Mouse (Mus musculus) CH12.LX (cell line): ENCODE measurements around the gene Muc3. TPM values are rescaled to one million over a fixed set of nuclear protein-coding genes. Genes with fewer than 3 reads are reported as not detected.

ENCODE experiments used
- DNase-seq: peaks from one replicate; pipeline ENCODE4 v3.0.0-alpha.2; 2013; ENCODE audit errors: extremely low read depth
- H3K27ac ChIP-seq: 2 replicates; pipeline ENCODE4 v1.5.1; 2012; ENCODE audit warnings: low read depth, mild to moderate bottlenecking, control low read depth, moderate library complexity; ENCODE audit not compliant: insufficient read depth
- H3K27me3 ChIP-seq: replicated peaks from 2 replicates; pipeline ENCODE3; 2012; ENCODE audit warnings: inconsistent platforms
- H3K36me3 ChIP-seq, 2 experiments: replicated peaks in 1 of 2; 2 replicates each; pipeline versions ENCODE3 to v1.6.1; 2012; ENCODE audit warnings: inconsistent platforms in 1 of 2, low read length in 1 of 2, mild to moderate bottlenecking in 1 of 2, mixed read lengths in 1 of 2, moderate library complexity in 1 of 2; ENCODE audit not compliant: control insufficient read depth in 1 of 2, insufficient read depth in 1 of 2
- H3K4me1 ChIP-seq, 2 experiments: 2 replicates each; pipeline ENCODE4 v1.6.1; 2012; ENCODE audit warnings: inconsistent platforms in 1 of 2, moderate library complexity in 1 of 2; ENCODE audit not compliant: insufficient read depth in 2 of 2, control insufficient read depth in 1 of 2
- H3K4me2 ChIP-seq: 2 replicates; pipeline ENCODE4 v1.6.1; 2012; ENCODE audit warnings: low read depth, mild to moderate bottlenecking, control low read depth; ENCODE audit not compliant: poor library complexity, insufficient read depth, severe bottlenecking
- H3K4me3 ChIP-seq, 3 experiments: fragments of 150-350 bp in 1 of 3; sonication (generic) in 1 of 3; replicated peaks in 1 of 3; 2 replicates each; pipeline versions ENCODE3 to v1.5.1; 2011 to 2012; ENCODE audit warnings: low read depth in 2 of 3, low read length in 2 of 3, mild to moderate bottlenecking in 2 of 3, moderate library complexity in 2 of 3, control low read depth in 1 of 3, improper control_type of control experiment in 1 of 3, inconsistent platforms in 1 of 3, mixed read lengths in 1 of 3; ENCODE audit not compliant: poor library complexity in 1 of 3
- H3K79me2 ChIP-seq: replicated peaks from 2 replicates; pipeline ENCODE4 v1.6.1; 2012; ENCODE audit warnings: mild to moderate bottlenecking, moderate library complexity; ENCODE audit not compliant: control insufficient read depth, poor library complexity, insufficient read depth, severe bottlenecking; ENCODE audit errors: extremely low read depth
- H3K9ac ChIP-seq: 2 replicates; pipeline ENCODE4 v1.6.1; 2012; ENCODE audit warnings: low read depth, mild to moderate bottlenecking, control low read depth, moderate library complexity; ENCODE audit not compliant: insufficient read depth
- H3K9me3 ChIP-seq: replicated peaks from 2 replicates; pipeline ENCODE3; 2012; ENCODE audit warnings: low read length, inconsistent platforms, mixed read lengths
- BHLHE40 ChIP-seq: IDR thresholded peaks from 2 replicates; pipeline ENCODE4 v1.6.1; 2011; ENCODE audit warnings: mild to moderate bottlenecking, low read depth, low read length, improper control_type of control experiment
- CTCF ChIP-seq, 2 experiments: IDR thresholded peaks in 1 of 2; conservative IDR thresholded peaks in 1 of 2; 2 replicates each; pipeline ENCODE4 v1.5.1; 2011 to 2012; ENCODE audit warnings: low read depth in 2 of 2, low read length in 2 of 2, improper control_type of control experiment in 1 of 2, inconsistent platforms in 1 of 2, mild to moderate bottlenecking in 1 of 2, moderate library complexity in 1 of 2
- EP300 ChIP-seq: IDR thresholded peaks from 2 replicates; pipeline ENCODE4 v1.6.1; 2011; ENCODE audit warnings: low read length, improper control_type of control experiment
- ETS1 ChIP-seq: conservative IDR thresholded peaks from 2 replicates; pipeline ENCODE4 v1.6.1; 2012; ENCODE audit warnings: low read depth, mild to moderate bottlenecking, inconsistent platforms, low read length, improper control_type of control experiment, moderate library complexity
- IRF4 ChIP-seq: IDR thresholded peaks from 2 replicates; pipeline ENCODE4 v1.6.1; 2014; ENCODE audit warnings: low read depth, mild to moderate bottlenecking, inconsistent platforms, low read length, improper control_type of control experiment
- JUN ChIP-seq: IDR thresholded peaks from 2 replicates; pipeline ENCODE4 v1.6.1; 2011; ENCODE audit warnings: low read depth, mild to moderate bottlenecking, low read length, improper control_type of control experiment, moderate library complexity; ENCODE audit not compliant: insufficient read depth
- KAT2A ChIP-seq: IDR thresholded peaks from 2 replicates; pipeline ENCODE4 v1.6.1; 2012; ENCODE audit warnings: low read length, improper control_type of control experiment, inconsistent platforms; ENCODE audit not compliant: insufficient replicate concordance
- MAFK ChIP-seq: IDR thresholded peaks from 2 replicates; pipeline ENCODE4 v1.6.1; 2011; ENCODE audit warnings: low read length, improper control_type of control experiment; ENCODE audit not compliant: insufficient replicate concordance
- MAX ChIP-seq: IDR thresholded peaks from 2 replicates; pipeline ENCODE4 v1.6.1; 2011; ENCODE audit warnings: low read length, improper control_type of control experiment
- MEF2A ChIP-seq: IDR thresholded peaks from 2 replicates; pipeline ENCODE4 v1.6.1; 2014; ENCODE audit warnings: low read depth, mild to moderate bottlenecking, inconsistent platforms, low read length, improper control_type of control experiment, borderline replicate concordance
- MXI1 ChIP-seq: IDR thresholded peaks from 2 replicates; pipeline ENCODE4 v1.6.1; 2011; ENCODE audit warnings: mild to moderate bottlenecking, low read depth, low read length, improper control_type of control experiment
- MYC ChIP-seq: IDR thresholded peaks from 2 replicates; pipeline ENCODE4 v1.6.1; 2011; ENCODE audit warnings: low read depth, mild to moderate bottlenecking, improper control_type of control experiment, low read length
- PAX5 ChIP-seq: IDR thresholded peaks from 2 replicates; pipeline ENCODE4 v1.6.1; 2012; ENCODE audit warnings: low read length, inconsistent platforms, mixed read lengths
- POLR2AphosphoS2 ChIP-seq: IDR thresholded peaks from 2 replicates; pipeline ENCODE4 v1.6.1; 2011; ENCODE audit warnings: low read depth, low read length, improper control_type of control experiment
- RAD21 ChIP-seq: IDR thresholded peaks from 2 replicates; pipeline ENCODE4 v1.6.1; 2011; ENCODE audit warnings: low read depth, mild to moderate bottlenecking, low read length, improper control_type of control experiment, moderate library complexity
- RCOR1 ChIP-seq: conservative IDR thresholded peaks from 2 replicates; pipeline ENCODE4 v1.6.1; 2012; ENCODE audit warnings: low read depth, mild to moderate bottlenecking, inconsistent platforms, low read length, improper control_type of control experiment
- SIN3A ChIP-seq: IDR thresholded peaks from 2 replicates; pipeline ENCODE4 v1.6.1; 2012; ENCODE audit warnings: low read length, improper control_type of control experiment, inconsistent platforms
- USF1 ChIP-seq: IDR thresholded peaks from 2 replicates; pipeline ENCODE4 v1.6.1; 2014; ENCODE audit warnings: low read depth, mild to moderate bottlenecking, inconsistent platforms, low read length, improper control_type of control experiment
- USF2 ChIP-seq: conservative IDR thresholded peaks from 2 replicates; pipeline ENCODE4 v1.6.1; 2011; ENCODE audit warnings: low read depth, low read length, improper control_type of control experiment
- ZMIZ1 ChIP-seq: IDR thresholded peaks from 2 replicates; pipeline ENCODE4 v1.6.1; 2012; ENCODE audit warnings: low read depth, mild to moderate bottlenecking, inconsistent platforms, low read length, improper control_type of control experiment
- ZNF384 ChIP-seq: IDR thresholded peaks from 2 replicates; pipeline ENCODE4 v1.6.1; 2012; ENCODE audit warnings: low read depth, low read length, improper control_type of control experiment, inconsistent platforms
- dilution Hi-C: fragments of 300-500 bp; cut with MboI; formaldehyde crosslinking; loops from 2 replicates; pipeline ENCODE4 v1.14.3; 2020; ENCODE audit warnings: low sequenced_read_pairs; ENCODE audit not compliant: extremely low pct_unique_long_range_greater_than_20kb, extremely low pct_ligation_motif_present
- in situ Hi-C: fragments of 300-500 bp; cut with MboI; formaldehyde crosslinking; loops from 3 replicates; pipeline ENCODE4 v1.14.3; 2019; ENCODE audit warnings: low sequenced_read_pairs, low pct_ligation_motif_present, low pct_unique_long_range_greater_than_20kb, mixed read lengths
- polyA plus RNA-seq: library from polyadenylated mRNA; unstranded; fragments of >175 nt; gene quantifications from 2 replicates; pipeline ENCODE4 v1.2.1, GENCODE M21; 2012; ENCODE audit warnings: low read depth; ENCODE audit not compliant: insufficient read length
- total RNA-seq, 2 experiments: library from RNA; depleted of rRNA; stranded (reverse); fragments of 300-350 nt in 1 of 2; fragments of >200 nt in 1 of 2; gene quantifications; 2 replicates each; pipeline ENCODE4 v1.2.3; 2012 to 2014

Gene Muc3
- total and polyA plus RNA-seq, 3 experiments = 0.13 TPM; not detected in 2

- no peak overlapping the region for H3K9ac ChIP-seq
- dilution Hi-C loops = no loop called here
- peaks cover 36 to 54% of the 10 kb centered on the region in 2 experiments for H3K36me3 ChIP-seq
- TF ChIP-seq RAD21 = no peak
- TF ChIP-seq RCOR1 = no peak
- no peak for TF ChIP-seq IRF4
- TF ChIP-seq USF2 = no peak
- TF ChIP-seq KAT2A = no peak
- no peak for TF ChIP-seq POLR2AphosphoS2
- no peak for TF ChIP-seq JUN
- TF ChIP-seq CTCF (conservative IDR thresholded peaks at IDR 0.05 in 1 of 2, IDR thresholded peaks at IDR 0.05 in 1 of 2; ENCODE audit: low read depth in 2 of 2, low read length in 2 of 2) = no peak
- no peak for TF ChIP-seq PAX5
- no peak for TF ChIP-seq USF1
- TF ChIP-seq SIN3A = no peak
- no peak for TF ChIP-seq MEF2A
- no peak for TF ChIP-seq ZNF384
- no peak for TF ChIP-seq ZMIZ1
- no peak for TF ChIP-seq MYC
- TF ChIP-seq BHLHE40 = no peak
- TF ChIP-seq MAX = no peak
- no peak for TF ChIP-seq MAFK
- TF ChIP-seq ETS1 = no peak
- TF ChIP-seq EP300 = no peak
- TF ChIP-seq, all 38 proteins: peak for 0
- H3K9me3 ChIP-seq = peaks cover 37% of the 10 kb centered on the region
- H3K4me2 ChIP-seq = no peak overlapping the region
- H3K4me1 ChIP-seq = peaks cover 5 to 22% of the 10 kb centered on the region in 2 experiments
- no peaks in the 10 kb centered on the region for H3K27me3 ChIP-seq
- H3K27ac ChIP-seq = no peak overlapping the region
- peaks cover 7% of the 10 kb centered on the region for H3K79me2 ChIP-seq
- in situ Hi-C loops = loop anchor here (10.0 kb wide), 3 partner anchors 47 to 187 kb away; partner anchors contain the start of gene Vgf
- H3K4me3 ChIP-seq = no peak overlapping the region
- DNase-seq = no peak
Observed at GRCm38 (mm10) chr5:137111542-137112408, 37.3 kb downstream of the Muc3 start.

DNA sequence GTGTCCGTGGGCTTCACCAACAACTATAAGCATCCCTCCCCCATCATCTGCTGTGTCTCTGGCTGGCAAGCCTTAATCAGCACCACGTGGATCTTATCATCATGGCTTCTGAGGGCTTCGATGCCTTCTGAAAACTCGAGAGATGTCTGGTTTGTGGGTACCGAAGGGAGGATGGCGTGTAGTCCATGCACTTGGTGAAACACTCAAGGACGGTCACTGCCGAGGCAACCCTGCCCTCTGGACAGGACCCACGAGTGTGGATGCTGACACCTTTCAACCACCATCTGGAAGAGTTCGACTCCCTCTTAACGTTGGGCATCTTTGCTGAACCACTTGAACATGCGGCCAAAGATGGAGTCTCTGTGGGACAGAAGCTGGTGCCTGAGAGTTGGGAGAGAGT is 38.3 kb downstream of the Muc3 start:
- dilution Hi-C loops (no loop called here), in situ Hi-C loops (loop anchor here (10.0 kb wide), 3 partner anchors 46 to 186 kb away; partner anchors contain the start of gene Vgf)
- H3K27ac ChIP-seq = no peak overlapping the region
- no peak overlapping the region for H3K9ac ChIP-seq
- peaks cover 5 to 19% of the 10 kb centered on the region in 2 experiments for H3K4me1 ChIP-seq
- DNase-seq = no peak
- no peak overlapping the region for H3K4me3 ChIP-seq
- H3K27me3 ChIP-seq = no peaks in the 10 kb centered on the region
- H3K9me3 ChIP-seq = peaks cover 37% of the 10 kb centered on the region
- H3K79me2 ChIP-seq = peaks cover 7% of the 10 kb centered on the region
- TF ChIP-seq SIN3A (no peak), ZMIZ1 (no peak), KAT2A (no peak), MXI1 (no peak), BHLHE40 (no peak)
- H3K4me2 ChIP-seq = no peak overlapping the region
- H3K36me3 ChIP-seq = peaks cover 36 to 57% of the 10 kb centered on the region in 2 experiments
